Mouse (Mus musculus) hematopoietic stem cell, adult 5-6 weeks (primary cell): Measurements from ENCODE around the gene Ifnk. TPM values are rescaled to one million over a fixed set of nuclear protein-coding genes. Genes with fewer than 3 reads are reported as not detected.

ENCODE experiments used
- ATAC-seq, 2 experiments: fragments of 125-278 bp in 1 of 2; replicated peaks in 1 of 2; 2 replicates each; pipeline ENCODE4 v1.8.0; 2016 to 2017; ENCODE audit warnings: inconsistent platforms in 2 of 2, mild to moderate bottlenecking in 2 of 2, moderate number of reproducible peaks in 2 of 2, low read depth in 1 of 2, moderate TSS enrichment in 1 of 2; ENCODE audit not compliant: low FRiP score in 2 of 2, poor library complexity in 2 of 2, severe bottlenecking in 2 of 2, insufficient read depth in 1 of 2, low TSS enrichment in 1 of 2
- total RNA-seq: library from RNA; stranded (forward); fragments of 172-1452, 232-1000 nt; gene quantifications from 2 replicates; pipeline ENCODE4 v1.2.3, GENCODE M21; 2017

The Ifnk gene
- total RNA-seq, 1 experiment from 2014 or later = not detected

DNA sequence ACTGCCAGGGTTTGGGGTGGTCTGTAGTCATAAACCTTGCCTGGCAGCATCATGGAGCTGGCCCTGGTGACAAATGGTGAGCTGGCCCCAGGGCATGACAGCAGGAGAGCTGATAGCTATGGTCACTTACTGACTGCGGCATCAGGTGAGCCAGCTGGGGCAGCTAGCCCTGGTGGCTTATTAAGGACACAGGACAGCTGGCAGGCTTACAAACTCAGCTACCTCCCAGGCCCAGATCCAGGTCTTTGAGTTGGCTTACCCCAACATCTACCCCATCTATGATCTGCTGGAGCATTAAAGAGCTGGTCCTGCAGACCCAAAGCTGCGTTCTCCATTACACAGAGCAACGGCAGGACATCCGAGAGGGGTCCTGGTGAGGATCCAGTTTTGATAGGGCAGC, 18.4 kb upstream of the Ifnk start:
- no peak for ATAC-seq

DNA sequence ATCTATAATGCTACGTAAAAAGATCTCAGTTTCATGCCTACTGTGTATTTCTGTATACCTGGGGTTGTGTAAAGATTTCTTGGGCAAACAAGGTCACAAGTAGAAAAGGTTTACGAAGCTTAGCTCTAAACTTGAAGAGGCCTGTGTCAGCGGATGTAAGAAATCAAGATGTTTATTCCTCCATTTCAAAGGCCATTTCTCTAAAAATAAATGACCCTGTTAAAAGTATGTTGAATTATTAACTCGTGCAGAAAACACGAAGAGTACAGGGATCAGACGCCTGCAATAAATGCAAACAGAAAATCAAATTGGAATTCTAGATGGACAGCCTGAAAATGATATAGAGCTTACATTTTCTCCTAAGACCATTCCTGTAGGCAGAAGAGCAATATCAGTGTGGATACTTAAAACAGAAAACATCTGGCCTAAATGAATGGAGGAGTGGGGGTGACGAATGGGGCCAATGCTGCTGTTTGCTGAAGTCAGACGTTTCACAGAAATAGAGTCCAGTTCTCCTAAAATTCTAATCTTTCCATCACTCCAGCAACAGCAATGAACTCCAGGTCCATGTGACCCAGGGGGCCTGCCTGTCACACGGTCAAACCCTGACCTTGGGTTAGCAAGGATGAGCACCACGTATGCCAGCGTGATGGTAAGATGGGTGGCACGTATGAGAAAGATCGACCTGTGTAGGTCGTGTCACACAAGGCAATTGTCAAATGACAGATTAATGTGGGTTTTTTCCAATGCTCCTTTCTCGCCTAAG, 16.8 kb upstream of the Ifnk start:
- ATAC-seq = no peak

DNA sequence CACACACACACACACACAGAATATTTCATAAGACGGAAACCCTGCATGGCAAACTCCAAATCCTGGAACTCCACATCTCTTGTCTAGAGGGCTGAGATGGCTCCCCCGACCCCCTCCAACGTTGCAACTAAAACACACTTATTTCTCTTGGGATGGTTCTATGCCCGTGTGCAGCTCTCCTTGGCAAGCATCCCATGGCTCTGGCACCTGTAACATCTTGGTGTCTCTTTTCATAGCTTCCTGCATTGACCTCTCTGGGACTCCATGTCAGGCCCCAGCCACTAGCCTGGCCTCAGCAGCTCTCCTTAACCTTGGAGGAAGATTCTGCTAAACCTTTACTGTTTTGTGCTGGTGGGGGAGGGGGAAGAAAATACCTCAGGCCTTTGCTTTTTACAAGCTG, 16.1 kb upstream of the Ifnk start:
- no peak for ATAC-seq

DNA sequence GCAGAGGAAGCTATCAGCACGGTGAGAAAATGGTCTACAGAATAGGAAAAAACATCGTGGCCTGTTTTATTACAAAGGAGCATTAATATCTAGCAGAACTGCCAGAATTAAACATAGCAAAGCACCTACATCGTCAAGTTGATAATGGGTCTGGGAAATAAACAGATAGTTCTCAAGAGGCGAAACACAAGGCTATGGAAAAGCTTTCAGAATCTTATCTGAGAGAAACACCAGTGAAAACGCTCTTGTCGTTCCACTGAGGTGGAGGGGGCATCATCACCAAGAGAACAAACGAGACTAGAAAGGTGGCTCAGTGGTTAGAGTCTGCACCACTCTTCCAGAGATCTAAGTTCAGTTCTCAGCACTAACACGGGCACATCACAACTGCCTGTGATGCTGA, 14.9 kb upstream of the Ifnk start:
- no peak for ATAC-seq

DNA sequence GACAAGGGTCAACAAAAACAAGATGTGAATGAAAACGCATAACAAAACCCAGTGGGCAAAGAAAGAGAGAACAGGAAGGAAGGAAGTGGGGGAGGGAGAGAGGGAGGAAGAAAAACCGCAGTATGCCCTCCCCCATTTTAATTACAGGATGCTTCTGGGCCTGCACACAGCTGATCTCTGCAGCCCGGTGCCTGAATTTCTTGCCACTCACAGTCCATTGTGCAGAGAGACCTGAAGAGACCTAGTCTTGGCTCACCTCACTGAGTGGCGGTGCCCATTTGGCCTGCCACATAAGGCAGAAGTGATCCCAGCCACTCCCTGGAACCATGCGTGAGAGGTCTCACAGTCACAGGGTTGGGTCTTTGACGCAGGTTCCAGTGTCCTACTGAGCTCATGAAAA, 13.8 kb upstream of the Ifnk start:
- ATAC-seq = peak; percentile 34 to 51; a peak in 2 of 4 replicates

DNA sequence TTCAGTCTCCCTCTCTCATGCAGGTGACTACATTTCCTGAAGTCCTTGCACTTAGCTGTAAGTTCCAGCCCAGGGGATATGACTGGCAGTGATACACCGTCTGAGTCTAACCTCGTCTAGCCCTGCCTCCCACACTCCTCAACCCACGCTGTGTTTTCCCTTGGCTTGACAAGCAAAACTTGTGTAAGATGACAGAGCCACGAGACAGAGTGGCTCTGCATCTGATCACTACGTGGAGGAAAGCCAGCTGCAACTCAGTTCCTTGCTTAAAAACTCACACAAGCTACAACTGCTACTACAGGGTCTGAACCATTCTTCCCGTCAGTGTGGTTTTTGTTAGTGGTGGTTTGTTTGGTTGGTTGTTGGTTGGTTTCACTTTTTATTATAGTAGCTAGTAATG, 11.5 kb upstream of the Ifnk start:
- ATAC-seq = peak; percentile 66

DNA sequence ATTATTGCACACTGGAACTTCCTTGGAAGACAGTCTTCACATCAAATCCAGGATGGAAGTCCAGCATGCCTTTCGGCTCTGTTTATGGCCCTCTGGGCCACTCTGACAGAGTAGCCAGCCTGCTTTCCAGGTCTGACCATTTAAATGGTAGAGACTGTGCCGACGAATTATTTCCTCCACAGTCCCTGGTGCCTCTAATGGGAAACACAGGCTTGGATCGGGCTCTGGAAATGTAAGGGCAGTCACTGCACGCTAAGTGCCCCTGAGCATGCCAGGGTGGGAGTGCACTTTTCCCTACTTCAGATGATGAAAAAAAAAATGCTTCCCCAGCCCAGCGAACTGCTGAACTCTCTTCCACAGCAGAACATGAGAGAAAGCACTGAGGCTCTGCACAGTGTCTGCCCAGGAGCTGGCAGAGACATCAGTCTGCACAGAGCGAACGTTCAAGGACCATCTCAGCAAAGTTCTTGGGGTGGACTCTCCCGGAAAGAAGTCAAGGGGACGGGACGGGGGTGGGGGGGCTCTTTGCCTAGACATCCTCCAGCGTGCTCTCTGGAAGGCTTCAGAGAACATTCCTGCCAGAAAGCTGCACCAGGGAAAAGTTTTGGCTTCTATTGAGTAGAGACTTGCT, 8.3 kb upstream of the Ifnk start:
- ATAC-seq = no peak

DNA sequence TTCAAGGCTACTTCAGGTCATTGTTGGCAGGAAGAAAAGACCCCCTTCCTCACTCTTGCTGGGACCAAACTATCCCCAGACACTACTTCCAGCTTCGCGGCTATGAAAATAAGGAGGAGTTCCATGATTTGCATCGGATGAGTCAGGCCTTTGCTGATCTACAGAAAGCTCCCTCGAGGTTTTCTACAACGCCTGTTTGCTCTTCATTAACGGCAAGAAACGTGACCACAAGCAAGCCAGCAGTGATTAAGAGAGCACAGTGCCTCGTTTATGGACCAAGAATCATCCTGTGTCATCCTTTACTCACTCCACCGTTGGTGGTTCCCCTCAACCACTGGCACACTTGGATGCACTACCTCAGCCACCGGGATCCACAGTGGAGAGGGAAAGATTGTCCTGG, 6.1 kb upstream of the Ifnk start:
- no peak for ATAC-seq

DNA sequence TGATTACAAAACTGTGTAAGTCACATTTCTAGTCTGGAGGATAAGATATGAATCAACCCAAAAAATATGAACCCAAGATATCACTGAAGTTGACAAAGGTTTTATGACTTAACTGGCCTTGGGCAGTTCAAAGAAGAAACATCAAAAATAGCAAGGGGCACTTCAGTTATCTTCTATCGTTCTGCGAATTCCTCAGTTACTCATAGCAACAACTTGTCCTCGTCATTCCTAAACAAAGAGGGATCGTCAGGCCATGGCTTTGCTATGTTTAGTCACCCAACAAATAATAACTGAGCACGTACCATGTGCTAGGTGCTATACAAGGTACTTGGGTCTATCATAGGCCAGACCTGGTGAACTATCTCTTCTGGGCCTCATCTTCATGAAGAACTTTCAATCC, 5.3 kb upstream of the Ifnk start:
- ATAC-seq = no peak

DNA sequence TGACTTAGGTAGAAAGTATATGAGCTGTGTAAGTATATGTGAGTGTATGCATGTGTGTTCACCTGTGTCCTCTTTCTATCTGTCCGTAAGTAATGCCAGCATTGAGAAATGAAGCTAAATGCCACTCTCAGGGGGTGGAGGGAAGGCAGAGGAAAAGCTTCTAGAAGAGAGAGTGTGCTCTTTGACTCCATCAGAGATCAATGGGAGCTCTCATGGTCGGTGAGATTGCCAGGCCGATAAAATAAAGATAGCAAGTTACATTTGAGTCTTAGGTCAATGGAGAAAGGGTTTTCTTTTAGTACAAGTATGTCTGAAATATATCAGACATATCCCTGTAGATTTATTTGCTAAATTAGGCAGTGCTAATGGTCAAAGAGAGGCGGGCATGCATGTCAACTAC, 3.5 kb upstream of the Ifnk start:
- no peak for ATAC-seq

DNA sequence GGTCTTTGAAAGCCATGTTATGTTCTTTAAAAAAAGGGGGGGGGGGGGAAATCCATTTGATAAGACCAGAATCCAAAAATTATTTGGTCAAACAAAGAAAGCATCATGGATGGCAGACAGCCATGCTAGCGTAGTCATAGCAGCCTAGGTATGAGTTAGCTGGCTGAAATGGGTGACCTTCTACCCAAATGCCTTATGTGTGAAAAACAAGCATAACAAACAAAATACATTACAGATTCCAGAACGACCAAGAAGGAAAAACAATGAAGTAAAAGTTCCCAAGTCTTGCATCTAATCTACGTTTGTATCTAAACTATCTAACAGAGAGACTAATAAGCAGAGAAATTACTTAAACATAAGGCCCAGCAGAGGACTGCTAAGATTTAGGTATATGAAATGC, 1.1 kb upstream of the Ifnk start:
- no peak for ATAC-seq

DNA sequence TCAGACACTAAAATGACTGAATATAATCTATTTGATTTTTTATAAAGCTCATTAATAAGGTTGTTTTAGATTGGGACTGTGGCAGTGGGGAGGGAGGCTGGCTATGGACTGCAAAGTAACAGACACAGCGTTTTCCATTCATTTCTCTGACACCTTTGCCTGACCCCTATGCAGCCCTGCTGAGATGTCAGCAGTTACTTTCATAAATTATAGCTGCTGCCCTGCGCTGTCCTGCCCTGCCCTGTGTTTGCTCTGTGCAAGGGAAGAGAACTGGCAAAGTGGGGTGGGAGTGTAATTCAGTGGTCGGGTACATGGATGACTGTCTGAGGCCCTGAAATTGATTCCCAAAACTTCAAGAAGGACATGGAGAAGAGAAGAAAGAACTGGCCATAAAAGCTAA, 2.2 kb downstream of the Ifnk start:
- ATAC-seq = no peak

DNA sequence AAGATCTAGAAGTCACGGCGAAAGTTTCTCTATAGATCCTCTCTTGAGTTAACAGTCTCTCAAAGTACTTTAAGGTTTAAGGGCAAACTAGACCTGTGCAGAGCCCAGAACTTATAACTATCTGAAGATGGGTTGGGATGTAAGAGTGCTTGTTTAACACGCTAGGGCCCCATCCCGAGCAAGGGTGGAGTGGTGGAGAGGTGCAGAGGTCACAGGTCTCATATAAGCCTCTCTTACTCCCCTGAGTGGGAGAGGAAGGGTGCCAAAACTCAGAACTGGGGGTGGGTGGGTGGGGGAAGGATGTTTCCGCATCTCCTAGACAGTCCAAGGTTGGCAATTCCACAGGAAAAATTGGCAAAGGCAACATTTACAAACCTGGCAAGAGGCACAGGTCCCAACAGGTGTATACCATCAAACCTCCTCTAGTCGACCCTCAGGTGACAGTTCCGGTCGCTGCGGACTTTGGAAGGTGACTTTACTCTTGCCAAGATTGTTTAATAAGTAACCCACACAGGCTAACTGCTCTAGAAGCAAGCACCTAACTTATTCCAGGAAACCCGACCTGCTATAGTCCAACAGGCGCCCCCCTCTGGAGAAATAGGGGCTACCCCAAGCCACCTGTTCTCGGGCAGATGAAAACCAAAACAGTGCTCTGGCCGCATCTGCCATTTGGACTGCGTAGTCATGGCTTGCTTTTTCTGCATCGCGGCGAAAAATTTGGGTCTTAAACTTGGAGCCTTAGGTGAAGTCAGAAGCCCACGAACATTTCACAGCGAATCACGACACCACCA, 3.5 kb downstream of the Ifnk start:
- peak in 1 of 2 experiments; percentile 22; a peak in 2 of 4 replicates for ATAC-seq

DNA sequence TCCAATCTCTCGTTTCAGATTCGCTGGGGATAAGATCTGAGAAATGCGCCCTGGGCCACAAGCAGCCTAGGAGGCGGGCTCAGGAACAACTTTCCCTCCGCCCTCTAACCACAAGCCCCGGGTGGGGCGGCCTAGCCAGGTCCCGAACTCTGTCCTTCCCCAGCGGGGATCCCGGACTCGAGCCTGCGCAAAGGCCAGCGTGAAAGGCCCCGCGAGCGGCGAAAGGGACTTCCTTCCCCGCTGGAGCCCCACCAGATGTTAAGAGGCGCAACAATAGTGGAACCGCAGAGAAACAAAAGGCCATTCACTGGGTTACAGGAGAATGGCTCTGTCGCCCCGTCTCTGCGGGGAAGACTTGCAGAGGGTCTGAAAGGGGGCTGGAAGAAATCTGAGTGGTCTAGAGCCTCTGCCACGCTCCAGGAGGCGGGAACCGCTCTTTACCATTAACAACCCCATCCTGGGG, 4.3 kb downstream of the Ifnk start:
- peak; percentile 52 to 54 for ATAC-seq

DNA sequence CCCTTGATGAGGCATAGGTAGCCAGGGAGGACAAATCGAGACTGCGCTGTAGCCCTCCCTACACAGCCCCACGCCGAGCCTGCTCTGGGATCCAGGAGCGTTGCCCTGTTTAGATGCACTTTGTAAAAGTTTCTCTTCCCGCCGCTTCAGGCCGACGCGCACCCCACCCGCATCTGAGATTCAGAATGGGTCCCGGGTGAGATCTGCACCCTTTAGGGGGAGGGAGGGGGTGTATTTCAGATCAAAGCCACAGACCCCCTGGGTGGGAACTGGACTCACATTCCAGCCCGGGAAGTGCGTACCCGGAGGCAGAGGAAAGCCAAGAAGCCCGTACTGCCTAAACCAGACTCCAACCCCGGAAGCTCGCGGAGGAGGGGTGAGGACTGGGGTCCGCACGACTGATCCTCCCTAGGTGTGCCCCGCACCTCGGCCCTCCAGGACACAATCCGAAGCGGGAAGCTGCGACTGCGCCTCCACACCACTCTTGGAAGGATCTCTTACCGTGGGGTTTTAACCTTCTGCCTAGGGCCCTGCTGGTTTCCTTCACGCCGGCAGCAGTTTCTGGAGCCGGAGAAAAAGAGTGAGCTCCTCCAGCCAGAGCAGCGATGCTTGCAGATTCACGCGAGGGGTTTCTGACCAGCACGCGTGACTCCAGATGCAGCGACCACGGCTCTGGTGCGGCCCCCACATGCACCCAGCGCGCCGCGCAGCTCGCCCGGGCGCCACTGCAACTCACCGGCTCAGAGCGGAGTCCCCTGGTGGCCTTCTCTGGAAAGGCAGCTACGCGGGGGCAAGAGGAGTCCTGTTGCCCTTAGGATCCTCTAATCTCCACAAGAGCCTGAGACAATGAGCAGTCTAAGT, 5.1 kb downstream of the Ifnk start, which contains the start of gene Mob3b:
TSS of gene Mob3b (minus strand) at position 734 of the 861 bp plus-strand sequence.
- peak; percentile 83 to 86 for ATAC-seq

DNA sequence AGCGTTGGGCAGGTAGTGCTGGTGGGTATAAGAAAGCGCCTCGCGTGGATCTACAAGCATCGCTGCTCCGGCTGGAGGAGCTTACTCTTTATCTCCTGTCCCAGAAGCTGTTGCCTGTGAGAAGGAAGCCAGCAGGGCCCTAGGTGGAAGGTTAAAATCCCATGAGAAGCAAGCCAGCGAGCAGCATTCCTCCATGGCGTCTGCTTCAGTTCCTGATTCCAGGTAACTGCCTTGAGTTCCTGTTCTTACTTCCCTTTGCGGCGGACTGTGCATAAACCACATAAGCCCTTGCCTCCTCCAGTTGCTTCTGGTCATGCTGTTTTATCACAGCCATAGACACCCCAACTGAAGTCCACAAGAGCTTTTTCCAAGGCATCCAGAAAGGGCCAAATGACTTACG, 6.0 kb downstream of the Ifnk start:
- ATAC-seq = peak; percentile 50 to 55

DNA sequence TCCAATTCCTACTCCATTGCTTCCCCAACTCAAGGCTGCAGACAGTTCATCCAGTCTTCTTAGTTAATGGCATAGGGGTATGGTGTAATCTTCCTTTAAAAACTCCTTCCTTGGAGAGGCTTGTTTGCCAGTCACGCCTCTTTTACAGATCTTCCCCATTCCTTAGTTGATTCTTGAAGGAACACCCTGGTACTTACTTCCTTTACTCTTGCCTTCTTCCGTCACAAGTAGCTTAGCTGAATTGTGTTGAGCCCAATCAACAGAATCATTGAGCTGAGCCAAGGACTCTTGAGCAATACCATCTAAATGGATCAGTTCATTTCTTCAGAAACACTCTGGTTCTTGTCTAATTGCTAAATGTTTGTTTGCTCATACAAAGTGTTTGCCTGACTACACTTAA, 13.4 kb downstream of the Ifnk start:
- no peak for ATAC-seq
